Mouse (Mus musculus): ENCODE measurements around the gene Tph1. TPM values are rescaled to one million over a fixed set of nuclear protein-coding genes. Genes with fewer than 3 reads are reported as not detected.
A peak's percentile ranks its signal among the peaks of the same experiment; 100 is the strongest.

Gene Tph1
- total and polyA plus RNA-seq, 2 experiments from 2014 or later = 1.5 TPM; not detected in 1

- peaks cover 7% of the 10 kb centered on the region for H3K36me3 ChIP-seq (ENCODE audit: insufficient read depth, low read length)
- peak; percentile 79 for DNase-seq (ENCODE audit: low spot score)
- H3K9me3 ChIP-seq (ENCODE audit: low read length) = no peaks in the 10 kb centered on the region
- TF ChIP-seq CTCF (IDR thresholded peaks at IDR 0.05) = no peak
- no peaks in the 10 kb centered on the region for H3K27me3 ChIP-seq (ENCODE audit: insufficient read depth, low read length)
- H3K27ac ChIP-seq (ENCODE audit: low read depth, low read length) = 0 out of 2 replicates have a peak overlapping the region, but pooled peaks have one; percentile 18
- H3K4me1 ChIP-seq (ENCODE audit: insufficient read depth, low read length) = no peaks in the 10 kb centered on the region; the same call in 1 of the 2 replicates
- WGBS = 38% methylated on average over 4 of the region's 4 CpGs
- H3K4me3 ChIP-seq (ENCODE audit: low read depth, low read length) = no peak overlapping the region
- no peak overlapping the region for H3K9ac ChIP-seq (replicated peaks; ENCODE audit: low read length, poor library complexity, severe bottlenecking)
- peak; percentile 50; the same call in 1 of the 2 replicates for ATAC-seq (ENCODE audit: low FRiP score)
- H3K4me2 ChIP-seq (ENCODE audit: low read depth, low read length, poor library complexity, severe bottlenecking) = no peak overlapping the region
These were observed 70.3 kb downstream of the Tph1 start for GRCm38 (mm10) chr7:46602079-46602478.

DNA sequence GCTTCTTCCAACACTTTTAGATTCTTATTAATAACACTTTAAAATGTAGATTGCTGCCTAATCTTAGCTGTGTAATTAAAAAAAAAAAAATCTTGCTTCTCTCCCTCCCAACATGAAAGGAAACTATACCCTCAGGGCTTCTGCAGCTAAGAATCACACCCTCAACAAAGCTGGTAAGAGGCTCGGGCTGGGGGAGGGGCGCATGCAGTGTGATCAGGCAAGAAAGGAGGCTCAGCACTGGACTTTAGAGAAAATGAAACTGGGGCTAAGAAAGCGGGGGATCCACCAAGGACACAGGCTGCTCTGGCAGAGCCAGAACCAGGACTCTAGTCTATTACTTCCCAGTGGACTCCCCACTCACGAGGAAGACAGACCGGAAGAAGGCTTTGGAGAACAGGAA, 71.2 kb downstream of the Tph1 start:
- Histone ChIP-seq H3K27ac (ENCODE audit: low read depth, low read length) (peak overlapping the region; percentile 55; the same call in 1 of the 2 replicates), H3K36me3 (ENCODE audit: insufficient read depth, low read length) (peaks cover 7% of the 10 kb centered on the region), H3K4me1 (ENCODE audit: insufficient read depth, low read length) (no peaks in the 10 kb centered on the region; the same call in 1 of the 2 replicates), H3K4me3 (ENCODE audit: low read depth, low read length) (no peak overlapping the region), H3K9me3 (ENCODE audit: low read length) (no peaks in the 10 kb centered on the region), H3K9ac (replicated peaks; ENCODE audit: low read length, poor library complexity, severe bottlenecking) (no peak overlapping the region), H3K27me3 (ENCODE audit: insufficient read depth, low read length) (no peaks in the 10 kb centered on the region), H3K4me2 (ENCODE audit: low read depth, low read length, poor library complexity, severe bottlenecking) (no peak overlapping the region)
- TF ChIP-seq CTCF (IDR thresholded peaks at IDR 0.05) = no peak
- WGBS = 53% methylated on average over 5 of the region's 5 CpGs
- no peak for ATAC-seq (ENCODE audit: low FRiP score)
- DNase-seq (ENCODE audit: low spot score) = peak; percentile 44

DNA sequence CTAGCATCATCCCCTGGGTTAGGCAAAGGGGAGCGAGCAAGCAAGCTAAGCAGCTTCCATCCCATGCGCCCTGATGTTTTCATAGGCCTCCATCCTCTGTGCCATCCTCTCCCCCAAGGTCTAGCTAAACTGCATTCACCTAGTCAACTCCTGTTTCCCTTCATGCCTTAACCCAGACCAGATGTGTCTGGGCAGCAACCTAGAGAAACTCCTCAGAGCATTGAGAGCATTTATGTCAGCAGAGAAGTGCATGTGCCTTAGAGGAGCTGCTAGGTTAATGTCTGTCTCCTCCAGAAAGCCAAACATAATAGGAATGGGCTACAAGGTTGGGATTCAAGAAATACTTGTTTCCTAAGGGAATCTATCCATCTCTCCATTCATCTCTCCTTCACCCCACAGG, 75.3 kb downstream of the Tph1 start:
- no peak for TF ChIP-seq CTCF (IDR thresholded peaks at IDR 0.05)
- Histone ChIP-seq H3K9me3 (ENCODE audit: low read length) (no peaks in the 10 kb centered on the region), H3K27ac (ENCODE audit: low read depth, low read length) (no peak overlapping the region), H3K9ac (replicated peaks; ENCODE audit: low read length, poor library complexity, severe bottlenecking) (no peak overlapping the region), H3K27me3 (ENCODE audit: insufficient read depth, low read length) (no peaks in the 10 kb centered on the region), H3K4me1 (ENCODE audit: insufficient read depth, low read length) (no peaks in the 10 kb centered on the region; the same call in 1 of the 2 replicates), H3K4me2 (ENCODE audit: low read depth, low read length, poor library complexity, severe bottlenecking) (no peak overlapping the region), H3K4me3 (ENCODE audit: low read depth, low read length) (no peak overlapping the region), H3K36me3 (ENCODE audit: insufficient read depth, low read length) (no peaks in the 10 kb centered on the region)
- no peak for ATAC-seq (ENCODE audit: low FRiP score)
- 95% methylated on average over 2 of the region's 2 CpGs for WGBS
- no peak for DNase-seq (ENCODE audit: low spot score)

Other genes with a start within 250 kb of the Tph1 start
- gene Sergef, start 32.7 kb downstream of the Tph1 start, total RNA-seq (2014; rRNA removed) = 47.5 and 49.1 TPM in 2 replicates
- gene Sergef, start 32.7 kb downstream of the Tph1 start, polyA plus RNA-seq (2015; fragmentation: Nextera tagmentation; extraction: Ambion mirVana) = 47.8 and 50.9 TPM in 2 replicates
- gene Saal1, start 38.1 kb upstream of the Tph1 start, total RNA-seq (2014; rRNA removed) = 12.1 and 13.6 TPM in 2 replicates
- 10.2 and 10.6 TPM in 2 replicates for gene Saal1, start 38.1 kb upstream of the Tph1 start, polyA plus RNA-seq (2015; fragmentation: Nextera tagmentation; extraction: Ambion mirVana)
- not detected in 2 replicates for gene Saa3, start 43.2 kb upstream of the Tph1 start, total RNA-seq (2014; rRNA removed)
- gene Saa3, start 43.2 kb upstream of the Tph1 start, polyA plus RNA-seq (2015; fragmentation: Nextera tagmentation; extraction: Ambion mirVana) = 0.30 TPM in 1 of 2 replicates, not detected in the other
- not detected in 2 replicates for gene Saa4, start 60.1 kb upstream of the Tph1 start, total RNA-seq (2014; rRNA removed)
- not detected in 2 replicates for gene Saa4, start 60.1 kb upstream of the Tph1 start, polyA plus RNA-seq (2015; fragmentation: Nextera tagmentation; extraction: Ambion mirVana)
- gene Saa1, start 70.4 kb upstream of the Tph1 start, total RNA-seq (2014; rRNA removed) = not detected in 2 replicates
- gene Saa1, start 70.4 kb upstream of the Tph1 start, polyA plus RNA-seq (2015; fragmentation: Nextera tagmentation; extraction: Ambion mirVana) = 0.28 and 0.50 TPM in 2 replicates
- not detected in 2 replicates for gene Saa2, start 79.3 kb upstream of the Tph1 start, total RNA-seq (2014; rRNA removed)
- not detected in 2 replicates for gene Saa2, start 79.3 kb upstream of the Tph1 start, polyA plus RNA-seq (2015; fragmentation: Nextera tagmentation; extraction: Ambion mirVana)
- gene Hps5, start 123.5 kb upstream of the Tph1 start, total RNA-seq (2014; rRNA removed) = 16.7 and 24.6 TPM in 2 replicates
- gene Hps5, start 123.5 kb upstream of the Tph1 start, polyA plus RNA-seq (2015; fragmentation: Nextera tagmentation; extraction: Ambion mirVana) = 8.1 and 9.0 TPM in 2 replicates
- gene Gtf2h1, start 123.6 kb upstream of the Tph1 start, total RNA-seq (2014; rRNA removed) = 32.9 and 50.2 TPM in 2 replicates
- 36.4 and 38.2 TPM in 2 replicates for gene Gtf2h1, start 123.6 kb upstream of the Tph1 start, polyA plus RNA-seq (2015; fragmentation: Nextera tagmentation; extraction: Ambion mirVana)
- gene Ldha, start 168.9 kb upstream of the Tph1 start, total RNA-seq (2014; rRNA removed) = 341 and 345 TPM in 2 replicates
- 604 and 701 TPM in 2 replicates for gene Ldha, start 168.9 kb upstream of the Tph1 start, polyA plus RNA-seq (2015; fragmentation: Nextera tagmentation; extraction: Ambion mirVana)
- not detected in 2 replicates for gene Ldhc, start 188.7 kb upstream of the Tph1 start, total RNA-seq (2014; rRNA removed)
- gene Ldhc, start 188.7 kb upstream of the Tph1 start, polyA plus RNA-seq (2015; fragmentation: Nextera tagmentation; extraction: Ambion mirVana) = 0.22 and 0.32 TPM in 2 replicates
- gene Tsg101, start 247.4 kb upstream of the Tph1 start, total RNA-seq (2014; rRNA removed) = 134 and 135 TPM in 2 replicates
- 323 and 329 TPM in 2 replicates for gene Tsg101, start 247.4 kb upstream of the Tph1 start, polyA plus RNA-seq (2015; fragmentation: Nextera tagmentation; extraction: Ambion mirVana)